Mouse (Mus musculus) right cerebral cortex, postnatal 10 days (tissue): ENCODE measurements around the gene Mutyh.

ENCODE experiments used
- DNase-seq, 2 experiments: peaks; one replicate each; pipeline ENCODE4 v3.0.0; 2021; ENCODE audit warnings: low spot score in 2 of 2

Mutyh gene

DNA sequence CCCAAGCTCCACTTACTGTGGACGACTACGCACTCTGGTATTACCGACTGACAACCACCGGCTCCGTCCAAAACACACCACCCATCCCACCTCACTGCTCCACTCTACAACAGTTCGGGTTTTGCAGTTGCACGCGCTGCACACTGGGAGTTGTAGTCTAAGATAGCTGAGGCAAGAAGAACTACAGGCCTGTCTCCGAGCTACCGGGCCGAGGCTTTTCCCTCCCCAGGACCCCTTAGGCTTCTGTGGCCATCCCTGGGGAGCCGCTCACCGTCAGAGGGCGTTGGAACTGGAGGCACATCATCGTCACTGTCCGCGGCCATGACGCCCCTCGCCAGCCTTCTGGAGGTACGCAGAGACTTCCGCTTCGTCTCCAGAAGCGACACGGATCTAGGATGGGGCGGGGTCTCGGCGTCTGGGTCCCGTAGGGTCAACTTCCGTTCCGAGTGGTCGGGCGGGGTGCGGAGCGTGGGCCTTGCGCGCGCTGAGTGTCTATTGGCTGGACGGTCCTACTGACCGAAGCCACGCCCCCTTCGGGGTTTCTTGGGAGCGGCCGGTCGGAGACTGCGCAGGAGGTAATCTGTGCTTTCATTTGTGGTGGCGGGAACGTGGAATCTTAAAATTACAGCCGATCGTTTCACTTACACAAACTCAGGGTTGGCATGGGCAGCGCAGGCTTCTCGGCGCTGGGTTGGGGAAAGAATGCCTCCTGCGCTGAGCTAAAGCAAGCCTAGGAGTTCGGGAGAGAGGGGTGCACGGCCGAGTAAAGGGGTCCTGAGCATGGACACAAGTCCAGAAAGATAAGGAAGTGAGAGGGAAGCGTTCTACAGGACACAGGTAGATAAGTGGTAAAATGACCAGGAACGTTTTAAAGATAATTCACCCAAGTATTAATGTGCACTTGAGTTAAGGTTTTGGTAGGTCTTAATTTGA is at the start of gene Mutyh, which contains the start of gene Toe1:
TSS of gene Mutyh (plus strand) at position 527 of the 933 bp plus-strand sequence.
TSS of gene Toe1 (minus strand) at position 444 of the 933 bp plus-strand sequence.
- peak; percentile 97 for DNase-seq

GRCm38 (mm10) chr4:116761914-116762313 is 45.6 kb upstream of the Mutyh start:
- no peak for DNase-seq

DNA sequence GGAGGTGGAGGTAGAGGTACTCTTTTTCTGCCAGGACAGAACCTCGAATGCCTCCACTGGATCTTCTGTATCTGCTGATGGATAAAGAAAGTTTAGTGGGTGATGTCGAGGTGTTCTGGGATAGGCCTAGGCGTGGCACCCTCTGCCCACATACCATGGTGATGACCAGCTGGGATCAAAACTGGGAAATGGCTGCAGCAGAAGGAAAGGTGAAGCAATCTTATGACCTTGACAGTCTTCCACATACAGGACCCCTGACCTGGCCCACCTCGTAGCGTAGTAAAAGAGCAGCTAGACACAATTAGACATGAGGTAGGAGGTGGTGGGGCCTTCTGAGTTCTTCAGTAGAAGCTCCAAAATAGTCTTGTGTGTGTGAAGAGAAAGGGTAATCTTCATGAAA is 43.5 kb upstream of the Mutyh start:
- DNase-seq = no peak

GRCm38 (mm10) chr4:116768510-116768909 is 39.0 kb upstream of the Mutyh start:
- no peak for DNase-seq

DNA sequence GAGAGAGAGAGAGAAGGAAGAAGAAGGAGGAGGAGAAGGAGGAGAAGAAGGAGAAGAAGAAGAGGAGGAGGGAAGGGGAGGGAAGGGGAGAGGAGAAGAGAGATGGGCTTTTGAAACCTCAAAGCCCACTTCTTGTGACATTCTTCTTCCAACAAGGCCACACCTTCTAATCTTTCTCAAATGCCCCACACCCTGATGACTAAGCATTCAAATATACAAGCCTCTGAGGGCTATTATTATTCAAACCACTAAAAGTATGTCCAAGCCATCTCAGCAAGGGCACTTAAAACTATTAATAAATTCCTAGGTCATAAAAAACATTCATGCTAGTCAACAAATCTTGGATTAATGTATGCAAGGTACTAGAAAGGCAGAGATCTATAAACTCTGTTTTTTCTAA is 38.5 kb upstream of the Mutyh start:
- no peak for DNase-seq

- DNase-seq = no peak
These were observed 31.1 kb upstream of the Mutyh start for GRCm38 (mm10) chr4:116776391-116776790.

GRCm38 (mm10) chr4:116777079-116777478 is 30.4 kb upstream of the Mutyh start:
- DNase-seq = no peak

- DNase-seq = no peak
These were observed 27.0 kb upstream of the Mutyh start for GRCm38 (mm10) chr4:116780541-116780940.

DNA sequence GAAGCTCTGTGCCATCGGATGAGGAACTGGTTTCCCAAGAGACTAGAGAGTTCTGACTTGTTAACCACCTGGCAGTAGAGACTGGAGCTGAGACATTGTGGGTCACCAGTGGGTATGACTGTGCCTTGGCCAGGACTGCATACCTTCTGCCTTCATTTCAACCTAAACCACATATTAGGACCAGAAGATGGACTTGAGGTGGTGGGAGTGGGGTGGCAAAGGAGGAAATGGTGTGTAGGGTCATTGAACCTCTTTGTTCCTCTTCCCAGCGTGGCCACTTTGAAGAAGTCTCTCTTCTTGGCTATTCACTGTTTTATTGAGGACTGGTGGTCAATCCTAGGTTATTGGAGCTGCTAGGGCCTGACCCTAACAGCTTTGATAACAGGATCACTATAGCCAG is 26.2 kb upstream of the Mutyh start:
- no peak for DNase-seq

- no peak for DNase-seq
These were observed 25.4 kb upstream of the Mutyh start for GRCm38 (mm10) chr4:116782171-116782570.

DNA sequence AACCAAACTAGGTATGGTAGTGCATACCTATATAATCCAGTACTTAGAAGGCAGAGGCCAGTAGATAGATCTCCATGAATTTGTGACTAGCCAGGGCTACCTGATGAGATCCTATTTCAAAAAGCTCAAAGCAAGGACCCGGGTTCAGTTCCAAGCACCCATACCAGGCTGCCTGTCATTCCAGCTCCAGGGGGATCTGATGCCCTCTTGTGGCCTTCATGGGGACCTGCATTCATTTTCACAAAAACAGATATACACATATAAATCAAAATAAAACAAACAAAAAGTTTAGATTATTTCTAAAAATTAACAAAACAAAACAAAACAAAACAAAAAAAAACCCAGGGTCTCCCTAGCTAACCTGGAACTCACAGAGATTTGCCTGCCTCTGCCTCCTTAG is 20.9 kb upstream of the Mutyh start:
- DNase-seq = no peak

DNA sequence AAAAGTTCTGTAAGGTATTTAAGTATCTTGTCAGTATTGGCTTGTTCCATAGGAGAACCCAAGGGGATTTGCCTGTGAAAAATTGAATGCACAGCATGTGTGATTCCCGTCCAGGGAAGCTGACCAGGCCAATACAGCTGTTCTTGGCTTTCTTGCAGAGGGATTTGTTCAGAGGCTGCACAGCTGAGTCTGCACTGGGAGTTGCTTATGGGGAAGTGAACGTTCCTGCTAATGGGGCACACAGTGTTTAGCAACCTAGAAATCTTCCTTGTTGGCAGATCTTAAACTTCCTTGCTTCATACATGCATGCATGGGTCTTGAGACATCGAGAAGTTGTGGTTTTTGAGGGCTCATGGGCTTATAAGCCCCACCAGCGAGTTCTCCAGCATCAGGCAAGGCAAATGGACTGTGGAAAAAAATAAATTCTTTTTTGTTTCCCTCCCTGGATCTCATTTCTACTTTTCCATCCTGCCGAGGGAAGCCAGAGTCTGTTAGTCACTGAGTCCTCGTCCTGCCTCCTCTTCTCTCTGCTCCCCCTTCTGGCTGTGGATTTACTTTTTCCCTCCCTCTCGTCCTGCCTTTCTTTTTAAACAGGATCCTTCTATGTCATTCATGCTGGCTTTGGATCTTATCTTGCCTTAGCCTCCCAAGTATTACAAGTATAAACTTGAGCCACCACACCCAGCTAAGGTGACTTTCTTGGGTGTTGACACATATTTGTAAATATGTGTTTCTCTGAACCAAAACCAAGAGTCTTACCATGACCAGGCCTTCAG is 19.4 kb upstream of the Mutyh start:
- peak in 1 of 2 experiments; percentile 22 for DNase-seq

DNA sequence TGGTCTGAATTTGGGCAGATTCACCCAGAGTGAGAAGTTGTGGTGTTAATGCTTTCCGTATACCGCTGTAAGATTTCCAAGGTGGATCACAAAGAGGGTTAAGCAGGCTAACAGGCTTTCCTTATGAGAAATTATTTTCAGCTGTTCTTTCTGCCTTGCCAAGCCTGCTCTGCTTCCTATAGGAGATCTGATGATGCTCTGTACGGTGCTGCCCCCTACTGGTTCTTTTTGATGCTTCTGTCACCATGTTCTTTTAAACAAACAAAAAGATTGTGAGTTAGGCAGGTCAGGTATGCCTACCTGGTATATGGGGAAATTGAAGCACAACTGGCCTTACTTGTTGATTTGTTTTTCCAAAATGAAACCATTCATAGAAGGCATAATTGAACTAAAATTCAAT is 18.6 kb upstream of the Mutyh start:
- peak; percentile 87 to 89 for DNase-seq

DNA sequence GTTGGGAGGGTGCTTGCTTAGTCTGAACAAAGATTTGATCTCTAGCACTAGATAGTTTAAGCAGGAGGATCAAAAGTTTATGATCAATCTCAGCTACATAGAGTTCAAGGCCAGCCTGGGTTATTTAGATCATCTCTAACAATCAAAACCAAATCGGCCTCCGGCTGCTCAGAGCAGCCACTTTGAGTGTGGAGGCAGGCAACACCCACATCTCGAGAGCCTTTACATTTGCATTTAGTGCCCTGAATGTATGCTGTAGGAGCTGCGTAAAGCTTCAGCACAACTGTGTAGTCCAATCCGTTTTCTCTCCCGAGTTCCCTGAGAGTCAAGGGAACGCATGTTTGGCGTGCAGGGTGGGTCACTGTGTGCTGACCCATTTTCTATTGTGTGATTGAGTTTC is 15.1 kb upstream of the Mutyh start:
- no peak for DNase-seq

DNA sequence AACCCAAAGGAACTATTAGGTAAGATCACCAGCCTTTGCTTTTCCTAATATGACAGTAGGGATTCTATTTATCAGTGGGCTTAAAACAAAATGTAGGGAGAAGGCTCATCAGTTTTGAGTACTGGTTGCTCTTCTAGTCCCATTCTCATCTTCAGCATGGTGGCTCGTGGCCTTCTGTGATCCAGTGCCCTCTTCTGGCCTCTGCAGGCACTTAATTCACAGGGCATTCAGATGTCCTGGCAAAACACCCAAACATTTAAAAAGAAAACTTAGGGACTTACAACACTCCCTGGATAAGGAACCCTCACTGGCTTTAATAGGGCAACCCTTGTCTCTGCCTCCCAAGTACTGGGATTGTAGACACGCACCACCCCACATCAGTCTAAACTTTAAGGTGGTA is 13.2 kb upstream of the Mutyh start:
- DNase-seq = no peak

GRCm38 (mm10) chr4:116796442-116797110 is 10.9 kb upstream of the Mutyh start:
- no peak for DNase-seq

DNA sequence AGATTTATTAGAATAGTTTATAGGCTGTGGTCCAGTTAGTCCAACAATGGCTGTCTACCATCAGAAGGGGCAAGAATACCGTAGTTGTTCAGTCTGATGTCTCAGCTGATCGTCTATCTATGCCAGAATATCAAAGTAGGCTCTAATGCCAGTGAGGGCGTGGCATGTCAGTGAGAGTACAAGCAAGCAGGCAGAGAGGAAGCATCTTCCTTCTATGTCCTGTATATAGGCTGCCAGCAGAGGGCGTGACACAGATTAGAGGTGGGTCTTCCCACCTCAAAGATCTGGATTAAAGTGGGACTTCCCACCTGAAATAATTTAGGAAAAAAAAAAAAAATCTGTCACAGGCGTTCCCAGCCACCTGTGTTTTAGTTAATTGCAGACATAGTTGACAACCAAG is 7.6 kb upstream of the Mutyh start:
- DNase-seq = no peak

- no peak for DNase-seq
These were observed 3.5 kb downstream of the Mutyh start for GRCm38 (mm10) chr4:116811012-116811411.

DNA sequence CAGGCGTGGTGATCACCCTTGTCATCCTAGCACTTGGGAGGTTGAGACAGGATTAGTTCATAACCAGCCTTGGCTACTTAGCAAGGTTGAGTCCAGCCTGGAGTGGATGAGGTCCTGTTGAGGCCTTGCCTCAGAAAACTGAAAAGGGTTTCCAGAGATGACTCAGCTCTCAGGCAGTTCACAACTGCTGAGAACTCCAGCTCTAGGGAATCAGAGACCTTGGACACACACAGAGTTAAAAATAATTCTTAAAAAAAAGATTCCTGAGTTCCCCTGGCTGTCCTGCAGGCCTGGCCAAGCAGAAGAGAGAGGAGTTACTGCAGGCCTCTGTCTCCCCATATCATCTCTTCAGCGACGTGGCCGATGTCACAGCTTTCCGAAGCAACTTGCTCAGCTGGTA is 7.8 kb downstream of the Mutyh start:
- no peak for DNase-seq

GRCm38 (mm10) chr4:116817486-116817885 is 10.0 kb downstream of the Mutyh start:
- DNase-seq = no peak

DNA sequence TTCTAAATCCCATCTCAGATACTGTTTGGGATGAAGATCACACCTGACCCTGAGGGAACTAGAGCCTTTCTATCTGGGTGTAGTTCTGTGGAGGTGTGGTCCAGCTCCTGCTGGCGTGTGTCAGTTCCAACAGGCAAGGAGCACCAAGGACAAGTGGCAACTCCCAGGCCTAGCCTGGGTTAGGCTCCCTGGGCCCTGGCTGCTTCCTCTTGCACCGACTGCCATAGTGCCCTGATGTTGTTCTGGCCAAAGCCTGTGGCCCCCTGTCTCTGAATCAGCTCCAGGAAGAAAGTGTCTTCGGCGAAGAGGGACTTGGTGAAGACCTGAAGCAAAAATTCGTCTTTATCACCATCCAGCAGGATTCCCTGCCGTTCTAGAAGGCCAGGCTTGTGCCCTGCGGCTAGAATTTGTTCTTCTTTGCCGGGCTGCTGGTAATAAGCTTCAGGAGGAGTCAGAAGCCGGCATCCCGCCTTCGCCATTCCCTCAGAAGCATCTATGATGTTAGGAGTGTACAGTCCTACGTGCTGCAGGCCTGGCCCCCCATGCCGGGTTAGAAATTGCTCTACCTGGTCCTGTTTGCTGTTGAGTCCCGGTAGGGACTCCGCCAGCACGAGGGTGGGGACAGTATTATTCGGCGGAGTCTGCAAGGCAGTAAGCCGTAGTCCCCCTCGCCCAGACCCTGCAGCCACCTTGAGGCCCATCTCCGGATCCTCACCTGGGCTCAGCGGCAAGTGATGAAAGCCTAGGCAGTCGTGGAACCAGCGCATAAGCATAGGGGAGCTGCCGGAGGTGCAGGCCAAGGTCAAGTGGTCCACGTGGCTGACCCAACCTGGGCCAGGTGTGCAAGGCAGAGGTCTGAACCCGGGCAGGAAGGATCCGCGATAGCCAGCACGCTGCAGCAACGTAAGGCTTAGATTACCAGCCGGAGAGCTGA is 12.7 kb downstream of the Mutyh start:
- DNase-seq = no peak
